Mouse (Mus musculus) forebrain, embryonic 16.5 days (tissue): Measurements from ENCODE around the gene Mesp1. TPM values are rescaled to one million over a fixed set of nuclear protein-coding genes. Genes with fewer than 3 reads are reported as not detected.

Experiments
- ATAC-seq: fragments of 200-750 bp; cut with Nextera tagmentation; 2 replicates; pipeline ENCODE4 v1.8.0; 2017; ENCODE audit warnings: mild to moderate bottlenecking, moderate library complexity
- H3K27ac ChIP-seq: fragments of 300-500 bp; sonication (generic); 2 replicates; pipeline ENCODE4 v1.5.1; 2014; ENCODE audit warnings: low read length, control low read depth
- H3K27me3 ChIP-seq: fragments of 300-500 bp; sonication (generic); replicated peaks from 2 replicates; pipeline ENCODE4 v1.6.1; 2014; ENCODE audit warnings: low read length; ENCODE audit not compliant: control insufficient read depth, insufficient read depth
- H3K36me3 ChIP-seq: fragments of 300-500 bp; sonication (generic); 2 replicates; pipeline ENCODE4 v1.6.1; 2014; ENCODE audit not compliant: control insufficient read depth, insufficient read depth
- H3K4me1 ChIP-seq: fragments of 300-500 bp; sonication (generic); replicated peaks from 2 replicates; pipeline ENCODE4 v1.6.1; 2014; ENCODE audit warnings: low read length; ENCODE audit not compliant: control insufficient read depth, insufficient read depth
- H3K4me2 ChIP-seq: fragments of 300-500 bp; sonication (generic); 2 replicates; pipeline ENCODE4 v1.6.1; 2014; ENCODE audit warnings: mild to moderate bottlenecking, low read length, control low read depth
- H3K4me3 ChIP-seq: fragments of 300-500 bp; sonication (generic); replicated peaks from 2 replicates; pipeline ENCODE4 v1.5.1; 2014; ENCODE audit warnings: mild to moderate bottlenecking, low read length, control low read depth
- H3K9ac ChIP-seq: fragments of 300-500 bp; sonication (generic); replicated peaks from 2 replicates; pipeline ENCODE4 v1.6.1; 2014; ENCODE audit warnings: low read depth, low read length, control low read depth
- H3K9me3 ChIP-seq: fragments of 300-500 bp; sonication (generic); 2 replicates; pipeline ENCODE4 v1.6.1; 2016; ENCODE audit warnings: low read length; ENCODE audit not compliant: control insufficient read depth
- WGBS: fragments of 180-500 bp; shearing (Covaris S2); extraction: QIAGEN DNeasy Blood & Tissue Kit; methylation state at CpG from one replicate; pipeline ENCODE4 v1.1.7; 2014; 5-methylcytosine and 5-hydroxymethylcytosine counted together
- polyA plus RNA-seq: library from polyadenylated mRNA; unstranded; fragments of >200 nt; fragmentation: Nextera tagmentation; extraction: Ambion mirVana; gene quantifications from 2 replicates; pipeline ENCODE4 v1.2.1, GENCODE M21; 2015

The Mesp1 gene
- polyA plus RNA-seq, 1 experiment from 2014 or later: not detected

DNA sequence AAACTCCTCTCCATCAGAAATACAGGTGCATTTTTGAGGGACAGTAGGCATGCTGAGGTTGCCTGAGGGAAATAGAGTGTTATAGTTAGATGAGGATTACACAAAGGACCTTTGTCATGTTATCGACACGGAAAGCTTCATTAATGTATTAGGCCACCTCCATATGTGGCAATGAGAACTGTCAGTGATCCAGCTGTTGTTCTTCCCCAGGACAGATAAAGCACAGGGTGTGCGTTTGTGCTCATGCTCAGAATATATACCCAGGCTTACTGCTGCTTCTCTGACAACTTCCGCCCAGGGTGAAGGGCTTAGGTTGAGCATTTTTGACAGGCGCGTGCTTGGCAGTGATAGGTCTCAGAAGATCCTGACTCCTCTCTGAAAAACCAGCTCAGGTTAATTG lies 44.1 kb downstream of the Mesp1 start:
- H3K4me1 ChIP-seq: no peaks in the 10 kb centered on the region
- H3K4me3 ChIP-seq: no peak overlapping the region
- ATAC-seq: no peak
- H3K27me3 ChIP-seq: no peaks in the 10 kb centered on the region
- no peak overlapping the region for H3K9ac ChIP-seq
- WGBS: 90% methylated on average over 6 of the region's 6 CpGs
- H3K27ac ChIP-seq: no peak overlapping the region
- no peaks in the 10 kb centered on the region for H3K9me3 ChIP-seq
- H3K4me2 ChIP-seq: no peak overlapping the region
- no peaks in the 10 kb centered on the region for H3K36me3 ChIP-seq

DNA sequence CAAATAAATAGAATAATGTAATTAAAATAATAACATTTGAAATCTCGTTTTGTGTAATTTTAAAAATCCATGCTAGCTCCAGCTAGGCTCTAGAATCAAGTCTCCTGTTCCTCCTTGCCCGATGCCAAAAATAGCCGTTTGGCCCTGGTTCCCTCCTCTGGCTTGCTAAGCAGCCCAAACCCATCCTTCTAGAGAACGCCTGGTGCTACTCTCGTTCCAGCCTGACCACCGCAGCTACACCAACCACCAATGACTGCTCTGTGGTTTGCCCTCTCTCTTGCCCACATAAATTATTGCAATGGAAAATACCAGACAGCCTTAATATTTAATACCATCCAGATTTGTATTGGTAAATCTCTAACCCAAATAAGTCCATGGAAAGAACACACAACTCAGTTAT lies 45.9 kb downstream of the Mesp1 start:
- Histone ChIP-seq H3K27ac (no peak overlapping the region), H3K4me2 (no peak overlapping the region), H3K4me1 (peaks cover 3% of the 10 kb centered on the region), H3K9me3 (no peaks in the 10 kb centered on the region), H3K4me3 (no peak overlapping the region), H3K36me3 (no peaks in the 10 kb centered on the region), H3K27me3 (no peaks in the 10 kb centered on the region), H3K9ac (no peak overlapping the region)
- ATAC-seq: no peak
- WGBS: 79% methylated on average over 6 of the region's 6 CpGs

DNA sequence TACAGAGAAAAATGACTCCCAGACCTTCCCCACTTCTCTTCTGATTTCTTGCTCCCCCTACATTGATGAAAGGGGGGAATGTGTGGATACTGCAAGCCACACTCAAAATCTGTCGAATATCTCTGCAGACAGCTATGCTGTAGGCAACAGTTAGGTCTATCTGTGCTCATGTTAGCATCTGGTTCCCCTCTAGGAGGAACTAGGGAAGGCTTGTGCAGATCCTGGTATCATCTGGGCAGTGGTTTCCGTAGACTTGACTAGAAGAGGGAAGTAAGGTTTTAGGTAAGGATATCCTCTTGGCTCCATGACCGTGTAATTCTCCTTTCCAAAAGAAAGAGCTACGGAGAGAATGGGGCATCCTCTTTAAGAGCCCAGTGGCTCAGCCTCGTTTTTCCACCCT lies 49.0 kb downstream of the Mesp1 start:
- Histone ChIP-seq H3K4me1 (peaks cover 7% of the 10 kb centered on the region), H3K4me2 (no peak overlapping the region), H3K36me3 (no peaks in the 10 kb centered on the region), H3K27me3 (no peaks in the 10 kb centered on the region), H3K4me3 (no peak overlapping the region), H3K27ac (no peak overlapping the region), H3K9me3 (no peaks in the 10 kb centered on the region), H3K9ac (no peak overlapping the region)
- 77% methylated on average over 5 of the region's 5 CpGs for WGBS
- ATAC-seq: no peak

DNA sequence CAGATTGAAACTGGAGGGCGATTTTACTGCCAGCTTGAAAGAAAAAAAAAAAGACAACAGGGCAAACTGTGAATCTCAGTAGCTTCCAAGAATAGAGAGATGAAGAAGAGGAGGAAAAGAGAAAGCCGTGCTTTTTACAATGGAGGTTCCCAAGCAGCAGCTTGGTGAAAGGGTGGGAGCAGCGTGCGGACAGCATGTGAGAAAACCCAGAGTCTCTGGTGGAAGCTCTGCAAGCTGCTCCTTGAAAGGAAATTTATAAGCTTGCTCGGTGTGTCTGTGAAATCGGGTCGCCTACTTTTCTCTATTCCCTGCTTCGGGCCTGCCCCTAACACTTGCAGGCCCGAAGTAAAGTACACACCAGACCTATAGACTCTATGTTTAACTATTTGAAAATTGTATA lies 49.5 kb downstream of the Mesp1 start:
- Histone ChIP-seq H3K4me3 (no peak overlapping the region), H3K36me3 (no peaks in the 10 kb centered on the region), H3K4me2 (no peak overlapping the region), H3K27me3 (no peaks in the 10 kb centered on the region), H3K27ac (no peak overlapping the region), H3K9ac (no peak overlapping the region), H3K9me3 (no peaks in the 10 kb centered on the region), H3K4me1 (peaks cover 7% of the 10 kb centered on the region)
- WGBS: 94% methylated on average over 9 of the region's 9 CpGs
- ATAC-seq: no peak

DNA sequence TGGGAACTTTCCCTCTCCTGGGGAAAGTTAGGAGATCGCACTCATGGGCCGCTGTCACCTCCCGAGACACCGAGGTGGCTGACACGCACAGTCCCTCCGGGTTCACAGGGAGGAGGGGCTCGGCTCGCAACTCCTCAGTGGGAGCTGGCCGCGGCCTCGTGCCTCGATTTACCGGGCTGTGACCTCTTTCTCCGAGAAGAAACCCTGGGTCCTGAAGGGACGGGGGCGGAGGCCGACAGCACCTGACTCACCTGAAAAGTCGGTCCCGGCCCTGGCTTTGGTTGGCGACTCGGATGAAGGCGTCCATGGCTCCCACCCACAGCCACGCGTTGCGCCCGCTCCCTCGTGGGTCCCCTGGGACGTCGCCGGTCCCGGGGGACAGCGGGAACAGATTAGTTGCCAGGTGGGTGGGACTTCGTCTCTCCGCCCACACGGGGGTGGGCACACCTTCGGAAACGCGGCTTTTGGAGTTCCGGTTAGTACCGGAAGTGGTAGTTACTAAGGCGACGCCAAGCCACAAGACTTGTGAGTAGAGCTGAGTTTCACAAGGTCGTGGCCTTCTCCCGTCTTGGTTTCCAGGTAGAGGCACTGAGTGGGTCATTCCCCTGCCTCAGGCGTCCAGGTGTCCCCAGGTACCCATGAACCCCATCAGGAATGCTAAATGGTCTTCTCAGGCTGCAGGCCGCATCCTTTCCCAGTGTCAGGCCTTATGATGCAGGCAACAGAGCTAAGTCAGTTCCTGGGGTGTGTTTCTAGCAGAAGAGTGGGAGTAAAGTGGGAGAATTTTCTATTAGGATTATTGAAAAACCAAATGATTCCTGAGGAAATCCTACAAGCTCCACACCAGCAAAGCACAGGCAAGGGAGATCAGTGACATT lies 50.7 kb downstream of the Mesp1 start, which contains the start of the genes Pex11a and Wdr93:
Gene Pex11a, minus strand, starts transcription at position 473 of the 878 bp plus-strand sequence.
Gene Wdr93, plus strand, starts transcription at position 505 of the 878 bp plus-strand sequence.
- H3K27me3 ChIP-seq: no peaks in the 10 kb centered on the region
- H3K4me3 ChIP-seq: peak within 1 kb of the TSS; percentile 68
- no peaks in the 10 kb centered on the region for H3K9me3 ChIP-seq
- H3K27ac ChIP-seq: no peak within 1 kb of the TSS
- H3K4me2 ChIP-seq: peak within 1 kb of the TSS; percentile 99
- peaks cover 7% of the 10 kb centered on the region for H3K4me1 ChIP-seq
- no peaks in the 10 kb centered on the region for H3K36me3 ChIP-seq
- H3K9ac ChIP-seq: peak within 1 kb of the TSS; percentile 74
- peak; percentile 95 for ATAC-seq
- 2% methylated on average over 46 of the region's 46 CpGs for WGBS

DNA sequence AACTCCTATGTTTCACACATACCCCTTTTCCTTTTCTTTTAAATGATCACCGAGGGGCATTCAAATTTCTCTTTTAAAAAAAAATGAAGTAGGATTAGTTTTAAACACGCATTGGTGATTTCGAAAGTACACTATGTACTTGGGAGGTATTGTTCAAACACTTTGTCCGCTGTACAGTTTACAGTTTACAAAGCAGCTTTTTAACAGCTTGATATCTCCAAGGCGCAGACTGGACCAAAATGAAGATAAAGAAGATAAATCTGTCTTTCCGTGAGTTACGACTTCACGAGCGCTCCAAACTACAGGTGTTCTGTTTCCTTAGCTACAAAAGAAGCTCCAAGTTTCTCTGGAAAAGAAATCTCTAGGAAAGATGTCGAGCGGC lies 51.3 kb downstream of the Mesp1 start:
- 19% methylated on average over 11 of the region's 11 CpGs for WGBS
- H3K4me3 ChIP-seq: peak overlapping the region; percentile 68
- no peaks in the 10 kb centered on the region for H3K27me3 ChIP-seq
- no peak for ATAC-seq
- H3K4me1 ChIP-seq: peaks cover 7% of the 10 kb centered on the region
- no peaks in the 10 kb centered on the region for H3K9me3 ChIP-seq
- H3K4me2 ChIP-seq: peak overlapping the region; percentile 99
- no peak overlapping the region for H3K27ac ChIP-seq
- H3K9ac ChIP-seq: peak overlapping the region; percentile 74
- H3K36me3 ChIP-seq: 0 out of 2 replicates have a peak, but pooled peaks cover 4% of the 10 kb centered on the region

Other genes starting within 250 kb of the Mesp1 start
- gene Rhcg, start 176.1 kb downstream of the Mesp1 start, polyA plus RNA-seq: 2.5 and 5.1 TPM in 2 replicates
- gene Ticrr, start 133.6 kb downstream of the Mesp1 start, polyA plus RNA-seq: 2.7 and 3.5 TPM in 2 replicates
- 2.3 TPM in 2 replicates for gene Kif7, start 78.1 kb downstream of the Mesp1 start, polyA plus RNA-seq
- gene Plin1, start 60.9 kb downstream of the Mesp1 start, polyA plus RNA-seq: not detected in 2 replicates
- gene Pex11a, start 50.7 kb downstream of the Mesp1 start, polyA plus RNA-seq: 18.0 and 18.2 TPM in 2 replicates
- 0.23 and 0.58 TPM in 2 replicates for gene Wdr93, start 50.6 kb downstream of the Mesp1 start, polyA plus RNA-seq
- gene Mesp2, start 16.9 kb upstream of the Mesp1 start, polyA plus RNA-seq: 1.5 and 2.0 TPM in 2 replicates
- 2.1 and 3.6 TPM in 2 replicates for gene Anpep, start 67.3 kb upstream of the Mesp1 start, polyA plus RNA-seq
- gene Ap3s2, start 126.9 kb upstream of the Mesp1 start, polyA plus RNA-seq: 45.1 and 48.7 TPM in 2 replicates
- gene Arpin, start 141.6 kb upstream of the Mesp1 start, polyA plus RNA-seq: 12.5 and 14.4 TPM in 2 replicates
- gene Zfp710, start 231.0 kb upstream of the Mesp1 start, polyA plus RNA-seq: 18.7 and 19.6 TPM in 2 replicates